Mouse (Mus musculus): ENCODE measurements around the gene Agl. TPM values are rescaled to one million over a fixed set of nuclear protein-coding genes. Genes with fewer than 3 reads are reported as not detected.

The Agl gene
- polyA plus RNA-seq, 1 experiment from 2014 or later, result 13.8 TPM

GRCm38 (mm10) chr3:116694312-116694711 lies 113.7 kb downstream of the Agl start:
- Histone ChIP-seq H3K9ac (ENCODE audit: low read depth, low read length) (no peak overlapping the region), H3K4me1 (ENCODE audit: control insufficient read depth, insufficient read depth, low read depth, low read length) (no peaks in the 10 kb centered on the region), H3K27me3 (replicated peaks; ENCODE audit: control insufficient read depth, insufficient read depth, low read length) (no peaks in the 10 kb centered on the region), H3K36me3 (ENCODE audit: control insufficient read depth, insufficient read depth, low read length) (no peaks in the 10 kb centered on the region), H3K4me2 (ENCODE audit: low read length) (no peak overlapping the region), H3K9me3 (ENCODE audit: control insufficient read depth, low read length) (no peaks in the 10 kb centered on the region), H3K27ac (ENCODE audit: low read depth, low read length) (no peak overlapping the region), H3K4me3 (ENCODE audit: low read length) (no peak overlapping the region)
- ATAC-seq, result no peak
- WGBS, result 87% methylated on average over 3 of the region's 3 CpGs

Other genes with a start within 250 kb of the Agl start
- gene Lrrc39, start 245.2 kb downstream of the Agl start, polyA plus RNA-seq (2015; fragmentation: Nextera tagmentation; extraction: Ambion mirVana), result 0.13 and 0.45 TPM in 2 replicates
- 11.5 and 12.3 TPM in 2 replicates for gene Sass6, start 213.2 kb downstream of the Agl start, polyA plus RNA-seq (2015; fragmentation: Nextera tagmentation; extraction: Ambion mirVana)
- gene Trmt13, start 193.6 kb downstream of the Agl start, polyA plus RNA-seq (2015; fragmentation: Nextera tagmentation; extraction: Ambion mirVana), result 22.5 and 25.2 TPM in 2 replicates
- gene Mfsd14a, start 145.5 kb downstream of the Agl start, polyA plus RNA-seq (2015; fragmentation: Nextera tagmentation; extraction: Ambion mirVana), result 64.6 and 68.2 TPM in 2 replicates
- not detected in 2 replicates for gene Gm43191, start 126.9 kb downstream of the Agl start, polyA plus RNA-seq (2015; fragmentation: Nextera tagmentation; extraction: Ambion mirVana)
- 7.3 and 8.1 TPM in 2 replicates for gene Slc35a3, start 95.3 kb downstream of the Agl start, polyA plus RNA-seq (2015; fragmentation: Nextera tagmentation; extraction: Ambion mirVana)
- 7.1 and 7.2 TPM in 2 replicates for gene Frrs1, start 51.3 kb upstream of the Agl start, polyA plus RNA-seq (2015; fragmentation: Nextera tagmentation; extraction: Ambion mirVana)
- gene 4930455H04Rik, start 160.1 kb upstream of the Agl start, polyA plus RNA-seq (2015; fragmentation: Nextera tagmentation; extraction: Ambion mirVana), result not detected in 2 replicates
- 9.6 and 10.7 TPM in 2 replicates for gene Palmd, start 160.8 kb upstream of the Agl start, polyA plus RNA-seq (2015; fragmentation: Nextera tagmentation; extraction: Ambion mirVana)

All from hindbrain, embryonic 16.5 days (tissue).